Mouse (Mus musculus): ENCODE results near the gene Psmc1. TPM values are rescaled to one million over a fixed set of nuclear protein-coding genes. Genes with fewer than 3 reads are reported as not detected.

Psmc1 gene
- polyA plus RNA-seq (2012; rRNA removed), result 143 and 149 TPM in 2 replicates

GRCm38 (mm10) chr12:100109986-100110696 is at the start of gene Psmc1:
TSS of gene Psmc1 (plus strand) at chr12:100110154.
- H3K4me3 ChIP-seq (ENCODE audit: insufficient read depth, low read length), result peak within 1 kb of the TSS; percentile 90
- H3K27ac ChIP-seq (ENCODE audit: insufficient read depth, low read length), result peak within 1 kb of the TSS; percentile 90
- H3K4me1 ChIP-seq (ENCODE audit: control insufficient read depth, insufficient read depth, low read length), result peaks cover 6% of the 10 kb centered on the region
- TF ChIP-seq POLR2A (IDR thresholded peaks at IDR 0.05; ENCODE audit: extremely low read depth, insufficient read depth, low read length), result peak; percentile 87
- no peak for TF ChIP-seq CTCF (IDR thresholded peaks at IDR 0.05; ENCODE audit: extremely low read depth, insufficient read depth, low read length)

GRCm38 (mm10) chr12:100061071-100061470 is 48.9 kb upstream of the Psmc1 start:
- Histone ChIP-seq H3K4me3 (ENCODE audit: insufficient read depth, low read length) (no peak overlapping the region), H3K4me1 (ENCODE audit: control insufficient read depth, insufficient read depth, low read length) (no peaks in the 10 kb centered on the region), H3K27ac (ENCODE audit: insufficient read depth, low read length) (no peak overlapping the region)
- TF ChIP-seq POLR2A (IDR thresholded peaks at IDR 0.05; ENCODE audit: extremely low read depth, insufficient read depth, low read length) (no peak), CTCF (IDR thresholded peaks at IDR 0.05; ENCODE audit: extremely low read depth, insufficient read depth, low read length) (no peak)

GRCm38 (mm10) chr12:100061826-100062225 is 48.1 kb upstream of the Psmc1 start:
- no peak for TF ChIP-seq CTCF (IDR thresholded peaks at IDR 0.05; ENCODE audit: extremely low read depth, insufficient read depth, low read length)
- no peak for TF ChIP-seq POLR2A (IDR thresholded peaks at IDR 0.05; ENCODE audit: extremely low read depth, insufficient read depth, low read length)
- Histone ChIP-seq H3K4me1 (ENCODE audit: control insufficient read depth, insufficient read depth, low read length) (no peaks in the 10 kb centered on the region), H3K27ac (ENCODE audit: insufficient read depth, low read length) (no peak overlapping the region), H3K4me3 (ENCODE audit: insufficient read depth, low read length) (no peak overlapping the region)

- TF ChIP-seq CTCF (IDR thresholded peaks at IDR 0.05; ENCODE audit: extremely low read depth, insufficient read depth, low read length), result no peak
- TF ChIP-seq POLR2A (IDR thresholded peaks at IDR 0.05; ENCODE audit: extremely low read depth, insufficient read depth, low read length), result no peak
Observed at GRCm38 (mm10) chr12:100062584-100062983, 47.4 kb upstream of the Psmc1 start.

GRCm38 (mm10) chr12:100065109-100065508 is 44.8 kb upstream of the Psmc1 start:
- Histone ChIP-seq H3K4me3 (ENCODE audit: insufficient read depth, low read length) (no peak overlapping the region), H3K27ac (ENCODE audit: insufficient read depth, low read length) (peak overlapping the region; percentile 64; the same call in 1 of the 2 replicates), H3K4me1 (ENCODE audit: control insufficient read depth, insufficient read depth, low read length) (0 out of 2 replicates have a peak, but pooled peaks cover 1% of the 10 kb centered on the region)
- TF ChIP-seq CTCF (IDR thresholded peaks at IDR 0.05; ENCODE audit: extremely low read depth, insufficient read depth, low read length), result no peak
- no peak for TF ChIP-seq POLR2A (IDR thresholded peaks at IDR 0.05; ENCODE audit: extremely low read depth, insufficient read depth, low read length)

More at GRCm38 (mm10) chr12:100062584-100062983, 47.4 kb upstream of the Psmc1 start:
- Histone ChIP-seq H3K27ac (ENCODE audit: insufficient read depth, low read length) (no peak overlapping the region), H3K4me1 (ENCODE audit: control insufficient read depth, insufficient read depth, low read length) (0 out of 2 replicates have a peak, but pooled peaks cover under 1% of the 10 kb centered on the region), H3K4me3 (ENCODE audit: insufficient read depth, low read length) (no peak overlapping the region)

GRCm38 (mm10) chr12:100067477-100067876 is 42.5 kb upstream of the Psmc1 start:
- Histone ChIP-seq H3K4me1 (ENCODE audit: control insufficient read depth, insufficient read depth, low read length) (0 out of 2 replicates have a peak, but pooled peaks cover 1% of the 10 kb centered on the region), H3K27ac (ENCODE audit: insufficient read depth, low read length) (no peak overlapping the region), H3K4me3 (ENCODE audit: insufficient read depth, low read length) (no peak overlapping the region)
- no peak for TF ChIP-seq POLR2A (IDR thresholded peaks at IDR 0.05; ENCODE audit: extremely low read depth, insufficient read depth, low read length)
- no peak for TF ChIP-seq CTCF (IDR thresholded peaks at IDR 0.05; ENCODE audit: extremely low read depth, insufficient read depth, low read length)

- TF ChIP-seq CTCF (IDR thresholded peaks at IDR 0.05; ENCODE audit: extremely low read depth, insufficient read depth, low read length) (no peak), POLR2A (IDR thresholded peaks at IDR 0.05; ENCODE audit: extremely low read depth, insufficient read depth, low read length) (no peak)
- Histone ChIP-seq H3K4me3 (ENCODE audit: insufficient read depth, low read length) (no peak overlapping the region), H3K4me1 (ENCODE audit: control insufficient read depth, insufficient read depth, low read length) (no peaks in the 10 kb centered on the region), H3K27ac (ENCODE audit: insufficient read depth, low read length) (0 out of 2 replicates have a peak overlapping the region, but pooled peaks have one; percentile 6)
Observed at GRCm38 (mm10) chr12:100073201-100073672, 36.7 kb upstream of the Psmc1 start.

GRCm38 (mm10) chr12:100075715-100076114 is 34.2 kb upstream of the Psmc1 start:
- Histone ChIP-seq H3K4me3 (ENCODE audit: insufficient read depth, low read length) (no peak overlapping the region), H3K4me1 (ENCODE audit: control insufficient read depth, insufficient read depth, low read length) (no peaks in the 10 kb centered on the region), H3K27ac (ENCODE audit: insufficient read depth, low read length) (no peak overlapping the region)
- TF ChIP-seq POLR2A (IDR thresholded peaks at IDR 0.05; ENCODE audit: extremely low read depth, insufficient read depth, low read length) (no peak), CTCF (IDR thresholded peaks at IDR 0.05; ENCODE audit: extremely low read depth, insufficient read depth, low read length) (no peak)

GRCm38 (mm10) chr12:100079636-100080286 is 30.2 kb upstream of the Psmc1 start:
- TF ChIP-seq POLR2A (IDR thresholded peaks at IDR 0.05; ENCODE audit: extremely low read depth, insufficient read depth, low read length) (no peak), CTCF (IDR thresholded peaks at IDR 0.05; ENCODE audit: extremely low read depth, insufficient read depth, low read length) (no peak)
- H3K4me1 ChIP-seq (ENCODE audit: control insufficient read depth, insufficient read depth, low read length), result no peaks in the 10 kb centered on the region; the same call in 1 of the 2 replicates
- H3K4me3 ChIP-seq (ENCODE audit: insufficient read depth, low read length), result no peak overlapping the region
- no peak overlapping the region for H3K27ac ChIP-seq (ENCODE audit: insufficient read depth, low read length)
